Mouse (Mus musculus) bone marrow macrophage, adult 2 months (primary cell): ENCODE data around the gene Mylk2.

Source experiments
- CTCF ChIP-seq: IDR thresholded peaks from 2 replicates; pipeline ENCODE4 v1.5.1; 2012; ENCODE audit warnings: low read depth, mild to moderate bottlenecking, low read length, moderate library complexity
- POLR2A ChIP-seq: IDR thresholded peaks from 2 replicates; pipeline ENCODE4 v1.6.1; 2012; ENCODE audit warnings: mild to moderate bottlenecking, low read depth, low read length, borderline replicate concordance

DNA sequence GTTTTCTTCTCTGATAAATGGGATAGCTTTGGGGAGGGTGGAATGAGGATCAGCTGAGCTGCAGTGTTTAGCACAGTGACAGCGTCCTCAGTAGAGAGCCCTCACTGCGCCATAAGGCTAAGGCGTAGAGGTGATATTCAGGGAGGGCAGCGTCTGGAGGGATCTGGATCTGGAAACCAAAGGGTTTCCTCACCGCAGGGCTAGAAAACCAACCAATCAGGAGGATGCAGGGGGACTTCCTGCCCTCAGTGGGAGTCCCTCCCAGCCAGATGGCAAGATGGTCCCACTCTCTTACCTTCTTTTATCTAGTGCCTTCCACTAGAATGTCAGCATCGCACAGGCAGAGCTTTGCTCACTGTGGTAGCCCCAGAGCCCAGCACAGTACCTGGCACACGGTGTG lies 30.6 kb downstream of the Mylk2 start:
- TF ChIP-seq CTCF (no peak), POLR2A (no peak)
